Mouse (Mus musculus) right cerebral cortex, postnatal 10 days (tissue): ENCODE measurements at regions not wholly inside any gene's neighbourhood (a gene's known extent, or its start where the extent isn't known, plus 50 kb on each side); places are given as distances from the start of the nearest gene placed in this dataset.

ENCODE experiments used
- DNase-seq, 2 experiments: peaks; one replicate each; pipeline ENCODE4 v3.0.0; 2021; ENCODE audit warnings: low spot score in 2 of 2

DNA sequence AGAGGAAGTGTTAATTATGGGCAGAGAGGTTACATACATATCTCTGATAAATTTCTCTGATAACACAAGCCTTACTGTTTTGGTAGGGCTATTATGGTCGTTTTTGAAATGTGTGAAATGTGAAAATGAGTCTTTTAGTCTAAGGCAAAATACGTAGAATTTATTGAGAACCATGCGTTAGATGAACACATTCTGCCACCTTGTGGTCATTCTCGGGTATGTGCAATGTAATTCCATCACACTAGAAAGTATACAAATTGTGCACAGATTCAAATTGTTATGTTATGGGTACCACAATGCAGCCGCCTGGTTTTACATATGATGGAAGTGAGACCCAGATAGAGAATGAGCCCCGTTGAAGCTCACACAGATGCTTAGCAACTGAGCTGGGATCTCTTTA is 138.7 kb downstream of the Cdr1 start:
- peak; percentile 35 to 39 for DNase-seq

DNA sequence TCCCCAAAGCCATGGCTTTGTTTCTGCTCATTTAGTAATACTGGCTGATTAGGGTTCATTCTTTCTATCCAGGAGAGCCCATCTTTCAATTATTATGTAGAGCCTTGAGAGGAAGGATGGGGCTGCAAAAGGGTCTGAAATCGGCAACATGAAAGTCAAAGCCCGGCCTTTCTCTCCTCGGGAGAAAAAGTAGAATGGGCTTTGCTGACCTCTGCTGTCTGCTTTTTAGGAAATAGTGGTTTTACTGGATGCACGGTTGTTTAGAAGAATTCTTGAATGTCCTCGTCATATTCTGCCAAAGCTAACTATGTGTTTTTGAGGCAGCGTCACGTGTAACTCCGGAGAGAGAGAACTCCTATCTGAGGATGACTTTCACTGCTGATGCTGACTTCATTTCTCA is 142.2 kb downstream of the Cdr1 start:
- peak; percentile 15 to 18 for DNase-seq
